Mouse (Mus musculus) cerebellum, postnatal 14 days (tissue): ENCODE results near the gene Olfr1391.
"Not testable (repeated sequence)": the region's sequence is repeated elsewhere in the genome, so short reads cannot be mapped to it uniquely, and the experiment has no call there.

Experiments used
- DNase-seq, 2 experiments: peaks; one replicate each; pipeline ENCODE4 v3.0.0; 2021; ENCODE audit warnings: mixed read lengths in 2 of 2

The Olfr1391 gene

GRCm38 (mm10) chr11:49322442-49322841 is at the start of gene Olfr1391:
Gene Olfr1391 (plus strand): TSS chr11:49322742.
- no peak for DNase-seq

DNA sequence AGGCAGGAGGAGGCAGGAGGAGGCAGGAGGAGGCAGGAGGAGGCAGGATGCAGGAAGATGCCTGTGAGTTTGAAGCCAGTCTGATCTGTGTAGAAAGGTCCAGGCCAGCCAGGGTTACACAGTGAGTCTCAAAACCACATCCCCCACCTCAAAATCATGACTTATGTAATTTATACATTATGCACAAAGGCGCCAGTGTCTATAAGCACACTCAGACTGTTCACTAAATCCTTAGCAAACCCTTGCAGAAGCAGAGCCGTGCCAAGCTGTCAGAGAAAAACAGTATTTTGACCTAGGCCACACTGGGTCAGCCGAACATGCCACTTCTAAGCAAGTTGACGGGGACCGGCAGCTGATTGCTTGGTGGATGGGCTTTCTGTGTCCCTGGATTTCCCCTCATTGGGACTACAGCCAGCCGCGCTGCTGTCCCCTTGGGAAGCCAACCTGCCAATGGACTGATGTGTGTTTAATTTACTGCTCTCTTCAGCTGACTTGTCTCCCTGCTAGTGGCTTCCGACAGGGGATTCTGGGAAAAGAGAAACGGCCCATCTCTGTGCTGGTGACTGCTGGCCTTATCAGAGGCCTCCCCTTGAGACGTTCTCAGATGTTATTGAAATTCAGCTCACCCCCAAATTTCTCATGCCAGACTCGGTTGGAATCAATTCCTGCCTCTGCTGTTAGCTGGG is 48.6 kb upstream of the Olfr1391 start:
- peak; percentile 19 to 23 for DNase-seq

- DNase-seq = no peak
Observed at GRCm38 (mm10) chr11:49278222-49278621, 44.3 kb upstream of the Olfr1391 start, which contains the start of gene Olfr1393. Gene Olfr1393 (plus strand): TSS chr11:49278304.

- not testable (repeated sequence) for DNase-seq
Observed at GRCm38 (mm10) chr11:49284982-49285381, 37.6 kb upstream of the Olfr1391 start, which contains the start of gene Olfr1392. Gene Olfr1392 (plus strand): TSS chr11:49285282.

GRCm38 (mm10) chr11:49287251-49287650 is 35.3 kb upstream of the Olfr1391 start:
- no peak for DNase-seq

DNA sequence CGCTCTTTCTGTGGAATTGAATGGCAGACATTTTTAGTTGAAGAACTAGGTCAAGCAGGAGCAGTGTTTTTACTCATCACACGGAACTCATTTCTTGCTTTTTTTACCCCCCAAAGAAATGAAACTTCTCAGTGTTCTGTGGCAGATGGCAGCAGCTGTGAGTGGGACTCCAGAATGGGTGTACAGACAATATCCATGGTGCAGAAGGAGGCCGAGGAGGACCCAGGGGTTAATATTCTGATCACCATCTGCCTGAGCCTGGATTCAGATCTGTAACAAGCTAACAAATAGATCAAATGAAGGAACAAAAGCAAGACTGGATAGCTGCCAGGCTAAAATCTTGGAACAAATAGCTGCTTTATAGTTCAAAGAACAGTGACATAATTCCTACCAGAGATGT is 29.8 kb upstream of the Olfr1391 start:
- no peak for DNase-seq

DNA sequence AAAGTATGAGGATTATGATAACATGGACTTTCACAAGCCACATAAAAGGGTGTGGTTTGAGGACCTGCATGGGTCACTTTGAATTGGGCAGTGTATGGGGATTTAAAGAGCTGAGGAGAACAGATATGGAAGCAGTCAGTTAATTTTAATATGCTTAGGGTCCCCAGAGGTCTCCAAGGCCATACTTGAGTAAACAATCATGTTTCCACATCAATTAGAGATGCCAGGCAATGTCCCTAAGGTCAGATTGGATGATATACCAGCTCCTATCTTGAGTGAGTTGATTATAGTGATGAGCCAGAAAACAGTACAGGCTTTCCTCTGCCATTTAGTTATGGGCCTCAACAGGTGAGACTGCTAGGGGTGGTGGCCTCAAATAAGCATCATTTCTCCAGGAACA is 18.1 kb upstream of the Olfr1391 start, which contains the start of gene Olfr10:
Olfr10 (plus strand) TSS at position 301 of the 400 bp plus-strand sequence.
- DNase-seq = no peak

DNA sequence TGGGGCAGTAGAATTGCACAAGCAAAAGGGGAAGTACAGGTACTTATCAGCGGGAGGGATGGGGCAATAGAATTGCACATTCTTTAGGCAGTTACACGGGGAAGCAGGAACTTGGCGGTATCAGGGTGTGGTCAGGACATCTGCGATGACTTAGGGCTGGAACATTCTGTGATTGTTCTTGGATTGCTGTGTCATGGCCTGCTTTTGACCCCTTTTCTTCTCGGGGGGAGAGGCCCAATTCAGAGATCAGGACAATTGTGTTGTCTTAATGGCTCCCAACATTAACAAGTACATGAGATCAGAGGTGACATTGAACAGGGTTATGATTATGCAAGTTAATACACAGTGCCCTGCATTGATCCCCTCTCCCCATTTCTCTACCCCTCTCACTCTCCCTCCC is 14.0 kb upstream of the Olfr1391 start:
- DNase-seq = not testable (repeated sequence)

DNA sequence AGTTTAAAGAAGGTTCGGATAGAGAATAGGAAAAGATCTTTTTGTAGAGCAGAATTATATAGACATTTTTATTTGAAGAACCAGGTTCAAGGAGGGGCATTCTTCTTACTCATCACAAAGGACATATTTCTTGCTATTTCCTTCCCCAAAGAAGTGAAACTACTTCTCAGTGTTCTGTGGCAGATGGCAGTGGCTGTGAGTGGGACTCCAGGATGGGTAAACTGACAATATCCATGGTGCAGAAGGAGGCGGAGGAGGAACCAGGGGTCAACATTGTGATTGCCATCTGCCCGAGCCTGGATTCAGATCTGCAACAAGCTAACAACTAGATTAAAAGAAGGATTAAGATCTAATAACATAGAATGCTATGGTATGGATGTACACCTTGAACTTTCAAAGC is 4.2 kb downstream of the Olfr1391 start:
- no peak for DNase-seq

- no peak for DNase-seq
Observed at GRCm38 (mm10) chr11:49329686-49330085, 7.1 kb downstream of the Olfr1391 start.

GRCm38 (mm10) chr11:49334888-49335287 is 12.3 kb downstream of the Olfr1391 start, which contains the start of gene Olfr1390:
Gene Olfr1390 (plus strand): TSS chr11:49335188.
- no peak for DNase-seq

- no peak for DNase-seq
Observed at GRCm38 (mm10) chr11:49337150-49337832, 14.7 kb downstream of the Olfr1391 start.
